Mouse (Mus musculus) cerebral cortex, adult 2 months (tissue): ENCODE results near the gene Tmem52b.

Source experiments
- WGBS: fragments of 180-500 bp; shearing (Covaris S2); methylation state at CpG from one replicate; pipeline ENCODE4 v1.1.7; 2018; 5-methylcytosine and 5-hydroxymethylcytosine counted together

The Tmem52b gene

GRCm38 (mm10) chr6:129512367-129512766 is at the start of gene Tmem52b:
Gene Tmem52b, plus strand, starts transcription at chr6:129512555.
- WGBS = 83% methylated on average over 3 of the region's 3 CpGs

- 94% methylated on average over 6 of the region's 6 CpGs for WGBS
Observed at GRCm38 (mm10) chr6:129471386-129471785, 41.0 kb upstream of the Tmem52b start.

- whole genome bisulfite sequencing = 86% methylated on average over 5 of the region's 5 CpGs
Observed at GRCm38 (mm10) chr6:129472627-129473026, 39.7 kb upstream of the Tmem52b start.

GRCm38 (mm10) chr6:129476404-129477126 is 35.8 kb upstream of the Tmem52b start:
- WGBS = 32% methylated on average over 13 of the region's 13 CpGs

- WGBS = 12% methylated on average over 8 of the region's 8 CpGs
Observed at GRCm38 (mm10) chr6:129480089-129480958, 32.0 kb upstream of the Tmem52b start.

- WGBS = 80% methylated on average over 4 of the region's 4 CpGs
Observed at GRCm38 (mm10) chr6:129494924-129495323, 17.4 kb upstream of the Tmem52b start.

- WGBS = 91% methylated on average over 3 of the region's 3 CpGs
Observed at GRCm38 (mm10) chr6:129497345-129498218, 14.8 kb upstream of the Tmem52b start.

- WGBS = 83% methylated on average over 1 of the region's 1 CpGs
Observed at GRCm38 (mm10) chr6:129499516-129499915, 12.8 kb upstream of the Tmem52b start.

- 90% methylated on average over 2 of the region's 2 CpGs for WGBS
Observed at GRCm38 (mm10) chr6:129503471-129503870, 8.9 kb upstream of the Tmem52b start.

- WGBS = 38% methylated on average over 9 of the region's 9 CpGs
Observed at GRCm38 (mm10) chr6:129507024-129507423, 5.3 kb upstream of the Tmem52b start, which contains the start of gene Olr1. Gene Olr1, minus strand, starts transcription at chr6:129507165.

- WGBS = 81% methylated on average over 6 of the region's 6 CpGs
Observed at GRCm38 (mm10) chr6:129510120-129510911, 2.0 kb upstream of the Tmem52b start.

GRCm38 (mm10) chr6:129512868-129513267 is 513 bp downstream of the Tmem52b start:
- WGBS = 82% methylated on average over 8 of the region's 8 CpGs

GRCm38 (mm10) chr6:129513409-129513808 is 1.1 kb downstream of the Tmem52b start:
- WGBS = 41% methylated on average over 1 of the region's 1 CpGs

GRCm38 (mm10) chr6:129514376-129514775 is 2.0 kb downstream of the Tmem52b start:
- 62% methylated on average over 2 of the region's 2 CpGs for WGBS

GRCm38 (mm10) chr6:129515068-129515467 is 2.7 kb downstream of the Tmem52b start:
- 74% methylated on average over 3 of the region's 3 CpGs for WGBS

GRCm38 (mm10) chr6:129516388-129516787 is 4.0 kb downstream of the Tmem52b start:
- 91% methylated on average over 10 of the region's 10 CpGs for WGBS

- WGBS = 50% methylated on average over 2 of the region's 2 CpGs
Observed at GRCm38 (mm10) chr6:129517752-129518408, 5.5 kb downstream of the Tmem52b start.

- WGBS = 77% methylated on average over 2 of the region's 2 CpGs
Observed at GRCm38 (mm10) chr6:129527416-129527815, 15.1 kb downstream of the Tmem52b start.

- 100% methylated on average over 1 of the region's 1 CpGs for WGBS
Observed at GRCm38 (mm10) chr6:129529605-129530004, 17.2 kb downstream of the Tmem52b start.

GRCm38 (mm10) chr6:129532556-129532941 is 20.2 kb downstream of the Tmem52b start:
- WGBS = 18% methylated on average over 7 of the region's 7 CpGs
